Mouse (Mus musculus): ENCODE results near the gene Pcyt1a. TPM values are rescaled to one million over a fixed set of nuclear protein-coding genes. Genes with fewer than 3 reads are reported as not detected.

Gene Pcyt1a
- 38.6 and 42.0 TPM in 2 replicates for polyA plus RNA-seq (2015; fragmentation: Nextera tagmentation; extraction: Ambion mirVana)

- Histone ChIP-seq H3K36me3 (0 out of 2 replicates have a peak, but pooled peaks cover 3% of the 10 kb centered on the region), H3K27ac (peak within 1 kb of the TSS; percentile 92), H3K27me3 (no peaks in the 10 kb centered on the region), H3K4me3 (replicated peaks) (peak within 1 kb of the TSS; percentile 96), H3K4me2 (peak within 1 kb of the TSS; percentile 81), H3K9me3 (replicated peaks) (no peaks in the 10 kb centered on the region), H3K4me1 (replicated peaks) (peaks cover 43% of the 10 kb centered on the region), H3K9ac (peak within 1 kb of the TSS; percentile 97)
- under 1% methylated on average over 54 of the region's 54 CpGs for WGBS (ENCODE audit: insufficient replicate concordance)
- DNase-seq (peak; percentile 85), ATAC-seq (ENCODE audit: low read depth) (peak; percentile 93)
Measured at GRCm38 (mm10) chr16:32430474-32431046, at the start of gene Pcyt1a. TSS of gene Pcyt1a (plus strand) at chr16:32430921.

- Histone ChIP-seq H3K36me3 (peaks cover 77% of the 10 kb centered on the region), H3K9ac (no peak overlapping the region), H3K9me3 (replicated peaks) (no peaks in the 10 kb centered on the region), H3K4me3 (replicated peaks) (no peak overlapping the region), H3K27ac (no peak overlapping the region), H3K4me1 (replicated peaks) (no peaks in the 10 kb centered on the region; the same call in 1 of the 2 replicates), H3K4me2 (no peak overlapping the region), H3K27me3 (no peaks in the 10 kb centered on the region)
- no peak for ATAC-seq (ENCODE audit: low read depth)
- DNase-seq = no peak
Measured at GRCm38 (mm10) chr16:32382901-32383300, 47.8 kb upstream of the Pcyt1a start.

- WGBS (ENCODE audit: insufficient replicate concordance) = 44% methylated on average over 2 of the region's 2 CpGs
- DNase-seq = no peak
- H3K4me1 ChIP-seq (replicated peaks) = peaks cover 12% of the 10 kb centered on the region
Measured at GRCm38 (mm10) chr16:32384885-32385284, 45.8 kb upstream of the Pcyt1a start.

GRCm38 (mm10) chr16:32386826-32387225, 43.9 kb upstream of the Pcyt1a start:
- Histone ChIP-seq H3K4me1 (replicated peaks) (peaks cover 15% of the 10 kb centered on the region), H3K9me3 (replicated peaks) (no peaks in the 10 kb centered on the region), H3K4me3 (replicated peaks) (no peak overlapping the region), H3K36me3 (peaks cover 55% of the 10 kb centered on the region), H3K4me2 (no peak overlapping the region), H3K9ac (no peak overlapping the region), H3K27ac (no peak overlapping the region), H3K27me3 (no peaks in the 10 kb centered on the region)
- no peak for DNase-seq
- ATAC-seq (ENCODE audit: low read depth) = no peak
- 77% methylated on average over 3 of the region's 3 CpGs for WGBS (ENCODE audit: insufficient replicate concordance)

More at GRCm38 (mm10) chr16:32384885-32385284, 45.8 kb upstream of the Pcyt1a start:
- H3K9ac ChIP-seq = no peak overlapping the region
- no peak overlapping the region for H3K4me3 ChIP-seq (replicated peaks)
- H3K9me3 ChIP-seq (replicated peaks) = no peaks in the 10 kb centered on the region
- peaks cover 58% of the 10 kb centered on the region for H3K36me3 ChIP-seq
- H3K27me3 ChIP-seq = no peaks in the 10 kb centered on the region
- no peak for ATAC-seq (ENCODE audit: low read depth)
- no peak overlapping the region for H3K4me2 ChIP-seq
- no peak overlapping the region for H3K27ac ChIP-seq

- no peak for ATAC-seq (ENCODE audit: low read depth)
- no peak for DNase-seq
- H3K9me3 ChIP-seq (replicated peaks) = no peaks in the 10 kb centered on the region
- H3K9ac ChIP-seq = no peak overlapping the region
- H3K4me2 ChIP-seq = no peak overlapping the region
- peaks cover 41% of the 10 kb centered on the region for H3K36me3 ChIP-seq
- H3K27me3 ChIP-seq = no peaks in the 10 kb centered on the region
- peaks cover 15% of the 10 kb centered on the region for H3K4me1 ChIP-seq (replicated peaks)
- peak overlapping the region; percentile 74; the same call in 1 of the 2 replicates for H3K27ac ChIP-seq
- H3K4me3 ChIP-seq (replicated peaks) = no peak overlapping the region
Measured at GRCm38 (mm10) chr16:32389049-32389448, 41.7 kb upstream of the Pcyt1a start.

- peak overlapping the region; percentile 74; the same call in 1 of the 2 replicates for H3K27ac ChIP-seq
- H3K9me3 ChIP-seq (replicated peaks) = no peaks in the 10 kb centered on the region
- no peak for ATAC-seq (ENCODE audit: low read depth)
- no peak overlapping the region for H3K9ac ChIP-seq
- DNase-seq = no peak
- H3K4me2 ChIP-seq = no peak overlapping the region
- peaks cover 15% of the 10 kb centered on the region for H3K4me1 ChIP-seq (replicated peaks)
- peaks cover 38% of the 10 kb centered on the region for H3K36me3 ChIP-seq
- WGBS (ENCODE audit: insufficient replicate concordance) = 55% methylated on average over 3 of the region's 3 CpGs
- no peaks in the 10 kb centered on the region for H3K27me3 ChIP-seq
- H3K4me3 ChIP-seq (replicated peaks) = no peak overlapping the region
Measured at GRCm38 (mm10) chr16:32389841-32390240, 40.9 kb upstream of the Pcyt1a start.

- DNase-seq (no peak), ATAC-seq (ENCODE audit: low read depth) (no peak)
- H3K36me3 ChIP-seq = peaks cover 30% of the 10 kb centered on the region
- no peak overlapping the region for H3K9ac ChIP-seq
- no peak overlapping the region for H3K4me3 ChIP-seq (replicated peaks)
- H3K9me3 ChIP-seq (replicated peaks) = no peaks in the 10 kb centered on the region
- 77% methylated on average over 3 of the region's 3 CpGs for WGBS (ENCODE audit: insufficient replicate concordance)
- H3K4me1 ChIP-seq (replicated peaks) = peaks cover 17% of the 10 kb centered on the region
- H3K27me3 ChIP-seq = no peaks in the 10 kb centered on the region
- H3K4me2 ChIP-seq = no peak overlapping the region
- H3K27ac ChIP-seq = no peak overlapping the region
Measured at GRCm38 (mm10) chr16:32390882-32391281, 39.8 kb upstream of the Pcyt1a start.

GRCm38 (mm10) chr16:32395679-32396540, 34.8 kb upstream of the Pcyt1a start:
- ATAC-seq (ENCODE audit: low read depth) = no peak
- peak overlapping the region; percentile 32; the same call in 1 of the 2 replicates for H3K27ac ChIP-seq

GRCm38 (mm10) chr16:32396541-32396835, 34.2 kb upstream of the Pcyt1a start:
- H3K9ac ChIP-seq = no peak overlapping the region
- peaks cover 7% of the 10 kb centered on the region for H3K4me1 ChIP-seq (replicated peaks)
- H3K27ac ChIP-seq = 0 out of 2 replicates have a peak overlapping the region, but pooled peaks have one; percentile 32
- H3K9me3 ChIP-seq (replicated peaks) = no peaks in the 10 kb centered on the region
- ATAC-seq (ENCODE audit: low read depth) (no peak), DNase-seq (no peak)
- WGBS (ENCODE audit: insufficient replicate concordance) = 66% methylated on average over 3 of the region's 3 CpGs
- H3K4me3 ChIP-seq (replicated peaks) = no peak overlapping the region
- no peak overlapping the region for H3K4me2 ChIP-seq
- no peaks in the 10 kb centered on the region for H3K27me3 ChIP-seq
- peaks cover 6% of the 10 kb centered on the region for H3K36me3 ChIP-seq

More at GRCm38 (mm10) chr16:32395679-32396540, 34.8 kb upstream of the Pcyt1a start:
- Histone ChIP-seq H3K27me3 (no peaks in the 10 kb centered on the region), H3K36me3 (peaks cover 10% of the 10 kb centered on the region), H3K9ac (no peak overlapping the region), H3K9me3 (replicated peaks) (no peaks in the 10 kb centered on the region), H3K4me1 (replicated peaks) (peaks cover 7% of the 10 kb centered on the region), H3K4me3 (replicated peaks) (no peak overlapping the region), H3K4me2 (no peak overlapping the region)
- no peak for DNase-seq
- WGBS (ENCODE audit: insufficient replicate concordance) = 41% methylated on average over 6 of the region's 6 CpGs

GRCm38 (mm10) chr16:32398206-32398605, 32.5 kb upstream of the Pcyt1a start:
- Histone ChIP-seq H3K9ac (no peak overlapping the region), H3K36me3 (peaks cover 2% of the 10 kb centered on the region), H3K4me1 (replicated peaks) (peaks cover 7% of the 10 kb centered on the region), H3K27me3 (no peaks in the 10 kb centered on the region), H3K4me2 (no peak overlapping the region), H3K27ac (no peak overlapping the region), H3K4me3 (replicated peaks) (no peak overlapping the region), H3K9me3 (replicated peaks) (no peaks in the 10 kb centered on the region)
- WGBS (ENCODE audit: insufficient replicate concordance) = 63% methylated on average over 3 of the region's 3 CpGs
- no peak for ATAC-seq (ENCODE audit: low read depth)
- no peak for DNase-seq

- 79% methylated on average over 7 of the region's 7 CpGs for WGBS (ENCODE audit: insufficient replicate concordance)
- Histone ChIP-seq H3K9ac (no peak within 1 kb of the TSS), H3K27ac (no peak within 1 kb of the TSS), H3K9me3 (replicated peaks) (no peaks in the 10 kb centered on the region), H3K4me3 (replicated peaks) (no peak within 1 kb of the TSS), H3K4me1 (replicated peaks) (peaks cover 7% of the 10 kb centered on the region), H3K36me3 (no peaks in the 10 kb centered on the region), H3K27me3 (no peaks in the 10 kb centered on the region), H3K4me2 (no peak within 1 kb of the TSS)
- no peak for ATAC-seq (ENCODE audit: low read depth)
- DNase-seq = no peak
Measured at GRCm38 (mm10) chr16:32400267-32400666, 30.5 kb upstream of the Pcyt1a start, which contains the start of gene Tm4sf19. TSS of gene Tm4sf19 (plus strand) at chr16:32400506.
